Mouse (Mus musculus): ENCODE measurements around the gene Atp5h. TPM values are rescaled to one million over a fixed set of nuclear protein-coding genes. Genes with fewer than 3 reads are reported as not detected.

Gene Atp5h
- polyA plus RNA-seq, 1 experiment from 2014 or later, result 688 TPM

- WGBS, result 79% methylated on average over 3 of the region's 3 CpGs
- Histone ChIP-seq H3K4me3 (replicated peaks; ENCODE audit: low read length) (no peak overlapping the region), H3K4me2 (ENCODE audit: low read length) (no peak overlapping the region), H3K27ac (ENCODE audit: low read length) (no peak overlapping the region), H3K36me3 (ENCODE audit: control insufficient read depth, insufficient read depth) (no peaks in the 10 kb centered on the region), H3K9ac (replicated peaks; ENCODE audit: low read depth, low read length) (no peak overlapping the region), H3K27me3 (replicated peaks; ENCODE audit: control insufficient read depth, insufficient read depth, low read length) (no peaks in the 10 kb centered on the region), H3K9me3 (ENCODE audit: control insufficient read depth, low read length) (no peaks in the 10 kb centered on the region), H3K4me1 (replicated peaks; ENCODE audit: control insufficient read depth, insufficient read depth, low read length) (no peaks in the 10 kb centered on the region)
- no peak for ATAC-seq
Observed at GRCm38 (mm10) chr11:115446906-115447305, 27.1 kb upstream of the Atp5h start.

GRCm38 (mm10) chr11:115441417-115441816 is 21.7 kb upstream of the Atp5h start:
- H3K27ac ChIP-seq (ENCODE audit: low read length), result no peak overlapping the region
- H3K27me3 ChIP-seq (replicated peaks; ENCODE audit: control insufficient read depth, insufficient read depth, low read length), result no peaks in the 10 kb centered on the region
- no peaks in the 10 kb centered on the region for H3K36me3 ChIP-seq (ENCODE audit: control insufficient read depth, insufficient read depth)
- no peaks in the 10 kb centered on the region for H3K4me1 ChIP-seq (replicated peaks; ENCODE audit: control insufficient read depth, insufficient read depth, low read length)
- H3K9me3 ChIP-seq (ENCODE audit: control insufficient read depth, low read length), result no peaks in the 10 kb centered on the region
- H3K4me2 ChIP-seq (ENCODE audit: low read length), result no peak overlapping the region
- no peak overlapping the region for H3K4me3 ChIP-seq (replicated peaks; ENCODE audit: low read length)
- 56% methylated on average over 15 of the region's 15 CpGs for WGBS
- no peak overlapping the region for H3K9ac ChIP-seq (replicated peaks; ENCODE audit: low read depth, low read length)
- no peak for ATAC-seq

GRCm38 (mm10) chr11:115439906-115440595 is 20.3 kb upstream of the Atp5h start, which contains the start of gene Trim80:
Gene Trim80, plus strand, starts transcription at chr11:115440545.
- no peak within 1 kb of the TSS for H3K4me2 ChIP-seq (ENCODE audit: low read length)
- H3K27ac ChIP-seq (ENCODE audit: low read length), result no peak within 1 kb of the TSS
- no peaks in the 10 kb centered on the region for H3K9me3 ChIP-seq (ENCODE audit: control insufficient read depth, low read length)
- no peaks in the 10 kb centered on the region for H3K36me3 ChIP-seq (ENCODE audit: control insufficient read depth, insufficient read depth)
- WGBS, result 95% methylated on average over 9 of the region's 9 CpGs
- H3K4me3 ChIP-seq (replicated peaks; ENCODE audit: low read length), result no peak within 1 kb of the TSS
- ATAC-seq, result no peak
- H3K27me3 ChIP-seq (replicated peaks; ENCODE audit: control insufficient read depth, insufficient read depth, low read length), result no peaks in the 10 kb centered on the region
- H3K4me1 ChIP-seq (replicated peaks; ENCODE audit: control insufficient read depth, insufficient read depth, low read length), result peaks cover 10% of the 10 kb centered on the region
- H3K9ac ChIP-seq (replicated peaks; ENCODE audit: low read depth, low read length), result no peak within 1 kb of the TSS

GRCm38 (mm10) chr11:115439326-115439725 is 19.6 kb upstream of the Atp5h start:
- peaks cover 10% of the 10 kb centered on the region for H3K4me1 ChIP-seq (replicated peaks; ENCODE audit: control insufficient read depth, insufficient read depth, low read length)
- H3K27me3 ChIP-seq (replicated peaks; ENCODE audit: control insufficient read depth, insufficient read depth, low read length), result no peaks in the 10 kb centered on the region
- no peak overlapping the region for H3K27ac ChIP-seq (ENCODE audit: low read length)
- no peak overlapping the region for H3K4me2 ChIP-seq (ENCODE audit: low read length)
- H3K36me3 ChIP-seq (ENCODE audit: control insufficient read depth, insufficient read depth), result no peaks in the 10 kb centered on the region
- no peak overlapping the region for H3K4me3 ChIP-seq (replicated peaks; ENCODE audit: low read length)
- H3K9ac ChIP-seq (replicated peaks; ENCODE audit: low read depth, low read length), result no peak overlapping the region
- 89% methylated on average over 3 of the region's 3 CpGs for WGBS
- H3K9me3 ChIP-seq (ENCODE audit: control insufficient read depth, low read length), result no peaks in the 10 kb centered on the region
- no peak for ATAC-seq

- H3K4me2 ChIP-seq (ENCODE audit: low read length), result no peak overlapping the region
- WGBS, result 83% methylated on average over 5 of the region's 5 CpGs
- no peaks in the 10 kb centered on the region for H3K27me3 ChIP-seq (replicated peaks; ENCODE audit: control insufficient read depth, insufficient read depth, low read length)
- no peaks in the 10 kb centered on the region for H3K36me3 ChIP-seq (ENCODE audit: control insufficient read depth, insufficient read depth)
- H3K9ac ChIP-seq (replicated peaks; ENCODE audit: low read depth, low read length), result no peak overlapping the region
- no peaks in the 10 kb centered on the region for H3K9me3 ChIP-seq (ENCODE audit: control insufficient read depth, low read length)
- no peak overlapping the region for H3K27ac ChIP-seq (ENCODE audit: low read length)
- ATAC-seq, result no peak
- peaks cover 10% of the 10 kb centered on the region for H3K4me1 ChIP-seq (replicated peaks; ENCODE audit: control insufficient read depth, insufficient read depth, low read length)
- no peak overlapping the region for H3K4me3 ChIP-seq (replicated peaks; ENCODE audit: low read length)
Observed at GRCm38 (mm10) chr11:115437571-115438122, 17.9 kb upstream of the Atp5h start.

GRCm38 (mm10) chr11:115435596-115436337 is 16.0 kb upstream of the Atp5h start:
- Histone ChIP-seq H3K9ac (replicated peaks; ENCODE audit: low read depth, low read length) (peak overlapping the region; percentile 43), H3K4me1 (replicated peaks; ENCODE audit: control insufficient read depth, insufficient read depth, low read length) (peaks cover 10% of the 10 kb centered on the region), H3K27me3 (replicated peaks; ENCODE audit: control insufficient read depth, insufficient read depth, low read length) (no peaks in the 10 kb centered on the region), H3K36me3 (ENCODE audit: control insufficient read depth, insufficient read depth) (peaks cover 9% of the 10 kb centered on the region; the same call in 1 of the 2 replicates), H3K27ac (ENCODE audit: low read length) (no peak overlapping the region), H3K4me2 (ENCODE audit: low read length) (peak overlapping the region; percentile 60), H3K9me3 (ENCODE audit: control insufficient read depth, low read length) (no peaks in the 10 kb centered on the region), H3K4me3 (replicated peaks; ENCODE audit: low read length) (peak overlapping the region; percentile 25)
- 8% methylated on average over 31 of the region's 31 CpGs for WGBS
- peak; percentile 67; the same call in 1 of the 2 replicates for ATAC-seq

GRCm38 (mm10) chr11:115433342-115433741 is 13.6 kb upstream of the Atp5h start:
- Histone ChIP-seq H3K4me3 (replicated peaks; ENCODE audit: low read length) (no peak overlapping the region), H3K27ac (ENCODE audit: low read length) (no peak overlapping the region), H3K4me2 (ENCODE audit: low read length) (no peak overlapping the region), H3K4me1 (replicated peaks; ENCODE audit: control insufficient read depth, insufficient read depth, low read length) (peaks cover 12% of the 10 kb centered on the region), H3K27me3 (replicated peaks; ENCODE audit: control insufficient read depth, insufficient read depth, low read length) (no peaks in the 10 kb centered on the region), H3K36me3 (ENCODE audit: control insufficient read depth, insufficient read depth) (peaks cover 23% of the 10 kb centered on the region), H3K9ac (replicated peaks; ENCODE audit: low read depth, low read length) (no peak overlapping the region), H3K9me3 (ENCODE audit: control insufficient read depth, low read length) (no peaks in the 10 kb centered on the region)
- no peak for ATAC-seq
- 82% methylated on average over 6 of the region's 6 CpGs for WGBS

- no peak overlapping the region for H3K27ac ChIP-seq (ENCODE audit: low read length)
- no peaks in the 10 kb centered on the region for H3K9me3 ChIP-seq (ENCODE audit: control insufficient read depth, low read length)
- peaks cover 23% of the 10 kb centered on the region for H3K36me3 ChIP-seq (ENCODE audit: control insufficient read depth, insufficient read depth)
- H3K9ac ChIP-seq (replicated peaks; ENCODE audit: low read depth, low read length), result no peak overlapping the region
- H3K4me2 ChIP-seq (ENCODE audit: low read length), result no peak overlapping the region
- ATAC-seq, result no peak
- no peak overlapping the region for H3K4me3 ChIP-seq (replicated peaks; ENCODE audit: low read length)
- peaks cover 17% of the 10 kb centered on the region for H3K4me1 ChIP-seq (replicated peaks; ENCODE audit: control insufficient read depth, insufficient read depth, low read length)
- 83% methylated on average over 4 of the region's 4 CpGs for WGBS
- no peaks in the 10 kb centered on the region for H3K27me3 ChIP-seq (replicated peaks; ENCODE audit: control insufficient read depth, insufficient read depth, low read length)
Observed at GRCm38 (mm10) chr11:115432814-115433213, 13.1 kb upstream of the Atp5h start.

- Histone ChIP-seq H3K9me3 (ENCODE audit: control insufficient read depth, low read length) (no peaks in the 10 kb centered on the region), H3K4me3 (replicated peaks; ENCODE audit: low read length) (no peak overlapping the region), H3K4me2 (ENCODE audit: low read length) (no peak overlapping the region), H3K36me3 (ENCODE audit: control insufficient read depth, insufficient read depth) (peaks cover 24% of the 10 kb centered on the region), H3K27me3 (replicated peaks; ENCODE audit: control insufficient read depth, insufficient read depth, low read length) (no peaks in the 10 kb centered on the region), H3K9ac (replicated peaks; ENCODE audit: low read depth, low read length) (no peak overlapping the region), H3K27ac (ENCODE audit: low read length) (no peak overlapping the region), H3K4me1 (replicated peaks; ENCODE audit: control insufficient read depth, insufficient read depth, low read length) (peaks cover 11% of the 10 kb centered on the region)
- WGBS, result 98% methylated on average over 6 of the region's 6 CpGs
- ATAC-seq, result no peak
Observed at GRCm38 (mm10) chr11:115430561-115430960, 10.8 kb upstream of the Atp5h start.
